Mouse (Mus musculus): Measurements from ENCODE around the gene Chrna1.

The Chrna1 gene

DNA sequence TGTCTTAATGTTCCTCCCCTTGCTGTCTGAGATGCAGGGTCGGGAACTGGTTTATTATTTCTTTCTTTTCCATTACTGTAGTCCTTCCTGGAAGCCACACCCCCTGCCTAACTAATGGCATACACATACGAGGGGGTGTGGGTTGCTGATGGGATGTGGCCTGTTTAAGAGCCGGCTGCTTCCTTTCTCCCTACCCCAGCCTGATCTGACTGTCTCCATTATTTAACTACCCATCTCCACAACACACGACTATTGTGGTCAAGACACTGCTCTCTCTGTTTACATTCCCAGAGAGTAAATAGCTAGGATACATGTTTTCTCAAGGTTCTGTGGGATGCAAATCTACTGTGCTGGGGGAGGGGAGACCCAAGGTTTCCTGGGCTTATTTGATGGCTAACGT lies 58.4 kb downstream of the Chrna1 start:
- peak; percentile 61 for DNase-seq (ENCODE audit: low read depth, low spot score)

DNA sequence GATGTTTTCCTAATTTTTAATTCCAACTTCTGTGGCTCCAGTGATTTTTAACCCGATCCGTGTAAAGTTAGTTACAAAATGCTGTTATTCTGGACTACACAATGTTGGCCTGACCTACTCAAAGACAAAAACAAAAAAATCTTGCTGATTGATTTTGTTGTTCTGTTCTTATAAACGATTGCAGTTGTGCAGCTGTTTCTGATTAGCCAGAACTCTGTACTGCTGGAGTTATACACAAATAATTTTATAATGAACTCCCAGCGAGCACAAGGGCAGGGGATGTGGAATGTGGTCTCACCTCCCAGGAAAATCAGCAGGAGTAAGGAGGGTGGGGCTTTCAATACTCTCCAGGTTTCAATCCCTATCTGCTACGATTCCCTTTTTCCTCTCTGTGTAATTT lies 61.2 kb downstream of the Chrna1 start:
- DNase-seq (ENCODE audit: low read depth, low spot score) = no peak

DNA sequence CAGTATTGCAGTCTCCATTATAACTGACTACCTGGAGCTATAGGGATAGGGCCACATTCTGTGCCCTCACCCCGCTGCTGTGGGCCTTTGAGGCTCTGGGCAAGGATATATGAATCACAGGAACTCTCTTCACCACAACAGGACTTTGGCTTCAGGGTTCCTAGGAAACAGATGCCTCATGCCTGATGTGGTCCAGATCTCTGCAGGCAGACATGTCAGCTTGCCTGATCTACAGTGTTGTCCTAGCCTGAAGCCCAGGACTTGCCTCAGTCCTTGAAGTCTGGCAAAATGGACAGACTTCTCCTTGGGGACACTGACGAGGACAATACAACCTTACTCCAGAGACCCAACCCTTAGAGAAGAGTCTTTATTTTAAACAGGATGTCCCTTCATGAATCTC lies 61.8 kb downstream of the Chrna1 start:
- DNase-seq (ENCODE audit: low read depth, low spot score) = no peak

DNA sequence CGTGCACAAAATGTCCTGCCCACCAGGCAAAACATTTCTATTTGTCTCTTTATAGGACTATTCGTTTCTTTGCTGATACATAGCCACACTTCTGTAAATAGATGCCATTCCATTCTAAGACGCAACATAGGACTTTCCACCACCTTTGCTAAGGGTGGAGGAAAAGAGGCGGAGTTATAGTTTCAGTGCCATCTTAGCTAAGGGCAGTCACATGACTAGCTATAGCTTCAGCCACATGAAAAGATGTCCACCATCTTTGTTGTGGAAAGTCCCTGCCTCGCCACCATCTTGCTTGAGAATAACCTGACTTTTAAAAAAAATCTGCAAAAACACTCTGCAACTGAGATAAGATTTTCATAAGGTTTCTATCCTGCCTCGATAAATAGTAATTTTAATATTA lies 66.0 kb downstream of the Chrna1 start:
- no peak for DNase-seq (ENCODE audit: low read depth, low spot score)
